Mouse (Mus musculus) neural tube, embryonic 11.5 days (tissue): ENCODE measurements at regions not wholly inside any gene's neighbourhood (a gene's known extent, or its start where the extent isn't known, plus 50 kb on each side); places are given as distances from the start of the nearest gene placed in this dataset.

Experiments used
- ATAC-seq: fragments of 200-750 bp; cut with Nextera tagmentation; 2 replicates; pipeline ENCODE4 v1.8.0; 2017; ENCODE audit warnings: moderate number of reproducible peaks, mild to moderate bottlenecking, moderate TSS enrichment, moderate library complexity; ENCODE audit not compliant: insufficient read depth, low FRiP score, low TSS enrichment
- DNase-seq: peaks from one replicate; pipeline ENCODE4 v3.0.0-alpha.2; 2015; ENCODE audit warnings: low spot score
- H3K27ac ChIP-seq: fragments of 300-500 bp; sonication (generic); 2 replicates; pipeline ENCODE4 v1.5.1; 2014; ENCODE audit warnings: low read depth, mild to moderate bottlenecking, low read length
- H3K27me3 ChIP-seq: fragments of 300-500 bp; sonication (generic); 2 replicates; pipeline ENCODE4 v1.6.1; 2014; ENCODE audit warnings: mild to moderate bottlenecking, low read length, mixed read lengths; ENCODE audit not compliant: control insufficient read depth, insufficient read depth
- H3K36me3 ChIP-seq: fragments of 300-500 bp; sonication (generic); 2 replicates; pipeline ENCODE4 v1.6.1; 2014; ENCODE audit warnings: mild to moderate bottlenecking, low read length, moderate library complexity, mixed read lengths; ENCODE audit not compliant: control insufficient read depth, insufficient read depth
- H3K4me1 ChIP-seq: fragments of 300-500 bp; sonication (generic); 2 replicates; pipeline ENCODE4 v1.6.1; 2014; ENCODE audit warnings: low read length, mixed read lengths; ENCODE audit not compliant: control insufficient read depth, insufficient read depth
- H3K4me2 ChIP-seq: fragments of 300-500 bp; sonication (generic); 2 replicates; pipeline ENCODE4 v1.6.1; 2014; ENCODE audit warnings: low read depth, mild to moderate bottlenecking, moderate library complexity
- H3K4me3 ChIP-seq: fragments of 300-500 bp; sonication (generic); 2 replicates; pipeline ENCODE4 v1.5.1; 2014; ENCODE audit warnings: low read depth, low read length
- H3K9ac ChIP-seq: fragments of 300-500 bp; sonication (generic); 2 replicates; pipeline ENCODE4 v1.6.1; 2014; ENCODE audit warnings: mild to moderate bottlenecking, low read length
- H3K9me3 ChIP-seq: fragments of 300-500 bp; sonication (generic); 2 replicates; pipeline ENCODE4 v1.6.1; 2016; ENCODE audit warnings: low read length; ENCODE audit not compliant: control insufficient read depth
- WGBS: fragments of 180-500 bp; shearing (Covaris S2); extraction: QIAGEN DNeasy Blood & Tissue Kit; methylation state at CpG from one replicate; pipeline ENCODE4 v1.1.7; 2014; 5-methylcytosine and 5-hydroxymethylcytosine counted together

GRCm38 (mm10) chr12:8447612-8448011 is 52.2 kb downstream of the Rhob start:
- Histone ChIP-seq H3K27ac (no peak overlapping the region), H3K4me2 (no peak overlapping the region), H3K4me1 (peaks cover 4% of the 10 kb centered on the region; the same call in 1 of the 2 replicates), H3K4me3 (no peak overlapping the region), H3K9me3 (no peaks in the 10 kb centered on the region), H3K9ac (no peak overlapping the region), H3K36me3 (no peaks in the 10 kb centered on the region), H3K27me3 (no peaks in the 10 kb centered on the region)
- DNase-seq (no peak), ATAC-seq (no peak)
- WGBS: 87% methylated on average over 9 of the region's 9 CpGs

GRCm38 (mm10) chr12:8447025-8447424 is 52.8 kb downstream of the Rhob start:
- peaks cover 4% of the 10 kb centered on the region; the same call in 1 of the 2 replicates for H3K4me1 ChIP-seq
- H3K27me3 ChIP-seq: no peaks in the 10 kb centered on the region
- H3K9me3 ChIP-seq: no peaks in the 10 kb centered on the region
- no peaks in the 10 kb centered on the region for H3K36me3 ChIP-seq
- H3K9ac ChIP-seq: no peak overlapping the region
- no peak for ATAC-seq
- H3K27ac ChIP-seq: no peak overlapping the region
- WGBS: 10% methylated on average over 7 of the region's 7 CpGs
- no peak overlapping the region for H3K4me2 ChIP-seq
- DNase-seq: no peak
- no peak overlapping the region for H3K4me3 ChIP-seq

DNA sequence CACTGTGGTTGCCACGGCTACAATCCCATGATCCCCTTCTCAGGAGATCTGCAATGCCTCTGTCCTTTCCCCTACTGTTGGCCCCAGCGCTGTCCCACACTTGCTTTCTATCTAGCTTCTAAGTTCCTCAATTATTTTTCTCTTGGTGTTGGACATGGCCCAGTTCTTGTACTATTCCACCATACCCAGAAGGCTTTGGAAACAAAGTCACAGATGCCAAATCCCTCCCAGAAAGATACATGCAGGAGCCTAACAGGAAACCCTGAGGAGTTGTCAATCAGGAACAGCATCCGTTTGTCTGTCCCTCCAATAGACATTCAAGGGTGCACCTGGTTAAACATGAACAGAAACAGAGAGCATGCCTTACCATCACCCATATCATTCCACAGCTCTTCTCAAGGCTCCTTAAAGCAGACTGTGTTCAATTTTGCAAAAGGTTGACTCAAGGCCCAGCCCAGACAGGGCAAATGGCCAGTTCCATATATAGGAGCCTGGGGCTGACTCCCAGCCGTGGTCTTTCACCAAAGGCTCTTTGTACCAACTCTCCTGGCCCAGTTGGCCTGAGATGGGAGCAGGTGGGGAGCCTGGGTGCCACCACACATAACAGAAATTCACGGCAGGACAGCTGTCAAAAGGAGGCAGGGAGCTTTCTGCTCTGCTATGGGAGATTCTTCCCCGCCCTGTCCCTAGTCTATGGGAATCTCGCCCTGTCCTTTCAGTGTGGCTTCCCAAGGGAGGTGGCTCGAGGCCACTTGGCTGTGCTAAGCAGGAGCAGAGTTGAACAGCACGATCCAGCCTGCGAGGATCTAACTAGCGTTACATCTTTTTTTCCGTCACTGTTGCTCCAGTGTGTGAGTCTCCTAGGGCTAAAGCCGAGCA is 54.6 kb downstream of the Rhob start:
- Histone ChIP-seq H3K9ac (no peak overlapping the region), H3K4me1 (no peaks in the 10 kb centered on the region), H3K4me3 (no peak overlapping the region), H3K4me2 (no peak overlapping the region), H3K36me3 (no peaks in the 10 kb centered on the region), H3K9me3 (no peaks in the 10 kb centered on the region), H3K27me3 (no peaks in the 10 kb centered on the region), H3K27ac (no peak overlapping the region)
- no peak for DNase-seq
- no peak for ATAC-seq
- 72% methylated on average over 13 of the region's 13 CpGs for WGBS

DNA sequence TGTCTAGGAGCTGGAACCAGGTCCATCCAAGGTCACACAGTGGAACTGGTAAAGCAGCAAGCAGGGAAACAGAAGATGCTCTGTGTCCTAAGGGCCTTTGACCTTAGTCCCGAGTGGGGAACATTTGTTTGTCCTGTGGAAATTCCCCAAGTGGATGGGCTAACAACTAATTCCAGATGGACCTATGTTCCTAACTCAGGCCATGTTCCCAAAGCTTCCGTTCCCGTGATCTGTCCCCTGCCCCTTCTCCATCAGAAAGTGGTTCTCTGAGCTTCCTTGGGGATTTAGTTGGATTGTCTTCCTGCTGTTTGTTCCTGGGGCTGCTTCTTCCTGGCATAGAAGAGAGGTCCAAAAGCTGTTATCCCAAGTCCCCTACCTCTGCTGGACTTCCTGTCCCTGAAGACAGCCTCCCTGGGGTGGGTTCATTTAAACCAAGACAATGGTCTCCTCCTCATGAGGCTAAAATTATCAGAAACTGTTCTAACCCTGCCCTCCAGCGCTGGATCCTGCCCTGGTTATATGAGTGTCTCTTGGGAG is 55.8 kb downstream of the Rhob start:
- no peaks in the 10 kb centered on the region for H3K9me3 ChIP-seq
- no peak overlapping the region for H3K27ac ChIP-seq
- H3K9ac ChIP-seq: no peak overlapping the region
- H3K36me3 ChIP-seq: no peaks in the 10 kb centered on the region
- DNase-seq (no peak), ATAC-seq (no peak)
- no peak overlapping the region for H3K4me2 ChIP-seq
- no peaks in the 10 kb centered on the region for H3K27me3 ChIP-seq
- no peak overlapping the region for H3K4me3 ChIP-seq
- 74% methylated on average over 4 of the region's 4 CpGs for WGBS
- H3K4me1 ChIP-seq: no peaks in the 10 kb centered on the region

GRCm38 (mm10) chr12:8443253-8443661 is 56.6 kb downstream of the Rhob start:
- H3K27ac ChIP-seq: no peak overlapping the region
- H3K4me3 ChIP-seq: no peak overlapping the region
- H3K27me3 ChIP-seq: no peaks in the 10 kb centered on the region
- no peaks in the 10 kb centered on the region for H3K9me3 ChIP-seq
- H3K36me3 ChIP-seq: no peaks in the 10 kb centered on the region
- DNase-seq: no peak
- no peaks in the 10 kb centered on the region for H3K4me1 ChIP-seq
- no peak overlapping the region for H3K4me2 ChIP-seq
- 77% methylated on average over 4 of the region's 4 CpGs for WGBS
- ATAC-seq: no peak
- no peak overlapping the region for H3K9ac ChIP-seq

DNA sequence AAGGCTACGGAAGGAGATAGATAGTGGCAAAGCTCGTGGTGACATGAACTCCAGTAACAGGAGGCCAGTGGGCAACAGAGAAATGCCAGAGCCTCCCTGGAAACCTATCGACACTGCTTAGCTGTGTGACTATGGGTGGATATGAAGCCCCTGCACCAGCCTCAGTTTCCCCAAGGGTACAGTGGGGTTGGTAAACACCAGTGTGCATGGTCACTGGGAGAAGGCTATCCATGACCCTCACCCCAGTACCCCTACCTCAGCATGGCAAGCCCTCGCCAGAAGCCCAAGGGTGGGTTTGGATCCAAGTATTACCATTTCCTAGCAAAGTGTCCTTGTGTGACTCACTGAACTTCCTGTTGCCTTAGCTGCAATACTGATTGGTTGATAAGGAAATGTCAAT is 58.5 kb downstream of the Rhob start:
- no peaks in the 10 kb centered on the region for H3K36me3 ChIP-seq
- DNase-seq (no peak), ATAC-seq (no peak)
- 95% methylated on average over 4 of the region's 4 CpGs for WGBS
- H3K9me3 ChIP-seq: no peaks in the 10 kb centered on the region
- H3K4me1 ChIP-seq: no peaks in the 10 kb centered on the region; the same call in 1 of the 2 replicates
- H3K4me2 ChIP-seq: no peak overlapping the region
- no peak overlapping the region for H3K4me3 ChIP-seq
- H3K27me3 ChIP-seq: no peaks in the 10 kb centered on the region
- no peak overlapping the region for H3K9ac ChIP-seq
- H3K27ac ChIP-seq: no peak overlapping the region

- no peaks in the 10 kb centered on the region for H3K27me3 ChIP-seq
- H3K4me2 ChIP-seq: no peak overlapping the region
- no peaks in the 10 kb centered on the region for H3K9me3 ChIP-seq
- no peak overlapping the region for H3K27ac ChIP-seq
- no peak overlapping the region for H3K4me3 ChIP-seq
- H3K4me1 ChIP-seq: no peaks in the 10 kb centered on the region; the same call in 1 of the 2 replicates
- DNase-seq (no peak), ATAC-seq (no peak)
- H3K36me3 ChIP-seq: no peaks in the 10 kb centered on the region
- WGBS: 87% methylated on average over 3 of the region's 3 CpGs
- H3K9ac ChIP-seq: no peak overlapping the region
Measured at GRCm38 (mm10) chr12:8440373-8440772, 59.4 kb downstream of the Rhob start.

GRCm38 (mm10) chr12:8439957-8440356 is 59.9 kb downstream of the Rhob start:
- Histone ChIP-seq H3K9ac (no peak overlapping the region), H3K4me1 (no peaks in the 10 kb centered on the region; the same call in 1 of the 2 replicates), H3K36me3 (no peaks in the 10 kb centered on the region), H3K4me2 (no peak overlapping the region), H3K27ac (no peak overlapping the region), H3K4me3 (no peak overlapping the region), H3K9me3 (no peaks in the 10 kb centered on the region), H3K27me3 (no peaks in the 10 kb centered on the region)
- no peak for ATAC-seq
- DNase-seq: no peak
- 82% methylated on average over 3 of the region's 3 CpGs for WGBS

GRCm38 (mm10) chr12:8439486-8439885 is 60.3 kb downstream of the Rhob start:
- ATAC-seq: no peak
- Histone ChIP-seq H3K4me2 (no peak overlapping the region), H3K27me3 (no peaks in the 10 kb centered on the region), H3K4me3 (no peak overlapping the region), H3K4me1 (no peaks in the 10 kb centered on the region; the same call in 1 of the 2 replicates), H3K9ac (no peak overlapping the region), H3K27ac (no peak overlapping the region), H3K9me3 (no peaks in the 10 kb centered on the region), H3K36me3 (no peaks in the 10 kb centered on the region)
- WGBS: 76% methylated on average over 4 of the region's 4 CpGs
- DNase-seq: no peak
